Mouse (Mus musculus) mouse trophoblast stem cell (cell line): ENCODE measurements around the gene Mx1.

Experiments
- in situ Hi-C, 2 experiments: fragments of 300-500 bp; cut with MseI, MboI; formaldehyde crosslinking; loops; 2 replicates in 1 of 2; 3 replicates in 1 of 2; pipeline ENCODE4 v1.15.1; 2025

The Mx1 gene

DNA sequence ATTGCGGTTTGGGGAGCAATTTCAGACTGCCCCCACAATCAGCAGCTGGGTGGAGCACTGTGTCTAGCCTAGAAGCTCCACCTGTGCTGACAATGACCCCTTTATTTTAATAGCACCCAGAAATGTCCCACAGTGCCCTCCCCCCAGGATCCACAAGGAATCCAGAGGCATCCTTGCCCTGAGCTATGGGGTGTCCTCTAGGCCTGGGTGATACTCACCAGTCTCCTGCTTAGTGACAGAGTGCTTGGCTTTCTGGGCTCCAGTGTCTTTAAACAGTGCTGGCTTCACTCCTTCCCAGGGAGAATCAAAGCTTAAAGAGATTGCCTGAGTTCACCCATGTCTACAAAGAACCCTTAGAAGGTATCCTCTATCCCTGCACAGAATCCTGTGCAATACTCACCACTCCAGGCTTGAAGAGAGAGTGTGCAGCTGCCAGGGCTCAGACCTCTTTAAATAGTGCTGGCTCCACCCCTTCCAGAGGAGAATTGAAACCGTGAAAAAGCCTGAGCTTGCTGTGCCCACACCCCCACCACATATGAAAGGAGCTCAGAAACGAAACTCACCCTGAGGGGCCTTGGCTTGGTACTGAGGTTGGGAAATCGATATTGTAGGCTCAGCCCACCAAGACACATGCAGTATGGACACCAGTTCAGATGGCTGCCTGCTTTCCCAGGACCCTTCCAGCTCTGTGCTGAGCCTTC is at the start of gene Mx1:
Gene Mx1, minus strand, starts transcription at position 427 of the 701 bp plus-strand sequence.
- in situ Hi-C loops = no loop called here

DNA sequence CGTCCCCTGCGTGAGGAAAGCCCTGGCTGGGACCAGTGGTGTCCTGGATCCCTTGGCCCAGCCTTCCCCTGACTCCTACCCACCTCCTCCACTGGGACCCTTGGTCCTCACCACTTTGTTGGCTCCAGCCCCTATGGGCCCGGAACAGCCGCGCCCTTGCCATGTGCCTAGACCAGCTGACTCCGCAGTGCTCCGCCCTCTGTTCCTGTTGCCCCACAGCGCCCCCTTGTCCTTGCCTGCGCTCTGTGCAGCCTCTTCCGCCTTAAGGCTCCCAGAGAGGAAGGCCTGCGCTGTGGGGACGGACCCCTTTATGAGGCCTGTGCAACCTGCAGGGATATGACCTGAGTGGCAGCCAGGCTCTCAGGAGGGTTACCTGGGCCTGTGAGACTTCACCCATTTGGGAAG is 49.6 kb upstream of the Mx1 start:
- in situ Hi-C loops = no loop called here

DNA sequence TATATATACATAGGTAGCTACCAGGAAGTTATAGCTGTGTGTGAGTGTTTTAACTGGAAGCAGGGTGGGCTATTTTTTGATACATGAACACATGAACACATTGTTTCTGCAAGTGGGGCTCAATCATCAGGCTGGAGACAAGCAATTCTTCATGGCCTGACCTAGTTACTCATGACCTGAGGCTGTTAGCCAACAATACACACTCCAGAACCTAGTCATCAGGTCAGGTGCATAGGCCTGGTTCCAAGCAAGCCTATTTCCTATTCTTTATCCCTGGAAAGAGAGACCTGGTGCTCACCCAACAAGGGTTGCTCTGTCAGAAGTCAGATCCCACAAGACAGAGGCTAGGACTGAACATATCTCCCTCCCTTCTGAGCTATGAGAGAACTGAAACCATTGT is 48.8 kb upstream of the Mx1 start:
- in situ Hi-C loops = no loop called here

DNA sequence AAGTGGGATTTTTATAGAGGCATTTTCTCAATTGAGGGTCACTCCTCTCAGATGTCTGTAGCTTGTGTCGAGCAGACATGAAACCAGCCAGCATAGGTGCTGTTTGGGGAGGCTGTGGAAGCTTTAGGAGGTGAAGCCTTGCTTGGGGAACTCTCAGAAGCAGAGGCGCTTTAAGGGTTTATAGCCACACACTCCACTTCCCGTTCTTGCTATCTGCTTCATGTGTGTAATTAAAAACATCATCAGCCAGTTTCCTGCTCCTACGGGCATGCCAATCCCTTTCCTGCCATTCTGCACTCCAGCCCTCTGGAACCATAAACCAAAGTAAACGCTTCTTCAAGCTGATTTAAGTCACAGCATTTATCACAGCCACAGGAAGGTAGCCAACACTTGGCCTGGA is 48.1 kb upstream of the Mx1 start:
- in situ Hi-C loops = no loop called here

DNA sequence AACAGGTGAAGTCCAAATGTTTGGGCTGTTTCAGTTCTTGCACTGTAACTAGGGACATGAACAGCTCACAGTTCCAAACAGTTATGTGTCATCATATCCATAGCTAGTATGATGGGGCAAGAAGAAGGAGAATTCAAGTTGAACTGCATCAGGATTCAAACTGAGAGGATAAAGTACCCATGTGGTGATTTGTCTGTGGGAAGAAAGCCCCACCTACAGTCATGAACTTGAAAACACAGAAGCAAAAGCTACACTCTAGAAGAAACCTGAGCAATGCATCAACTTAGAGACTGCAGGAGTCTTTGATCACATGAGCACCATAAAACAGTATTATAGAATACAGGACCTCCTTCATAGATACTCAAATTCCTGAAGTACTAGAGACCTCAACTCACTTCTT is 45.1 kb upstream of the Mx1 start:
- in situ Hi-C loops = no loop called here

DNA sequence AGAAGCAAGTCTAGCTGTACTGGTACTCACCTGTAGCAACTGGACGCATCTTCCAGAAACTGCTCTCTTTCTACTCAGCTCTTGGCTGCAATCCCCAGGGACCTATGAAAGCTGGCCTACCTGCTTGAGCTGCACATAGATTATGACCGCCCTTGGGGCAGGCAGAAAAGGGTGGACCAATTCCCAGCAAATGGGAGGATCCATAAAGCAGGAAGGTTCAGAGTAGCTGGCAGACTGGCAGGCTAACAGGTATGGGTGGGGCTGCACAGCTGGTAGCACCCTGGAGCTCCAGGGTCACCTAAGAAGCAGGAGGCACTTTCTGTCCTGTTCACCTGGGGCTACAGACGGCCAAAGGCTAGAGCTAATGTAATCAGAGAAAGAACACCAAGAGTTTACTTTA is 42.1 kb upstream of the Mx1 start:
- in situ Hi-C loops = no loop called here

DNA sequence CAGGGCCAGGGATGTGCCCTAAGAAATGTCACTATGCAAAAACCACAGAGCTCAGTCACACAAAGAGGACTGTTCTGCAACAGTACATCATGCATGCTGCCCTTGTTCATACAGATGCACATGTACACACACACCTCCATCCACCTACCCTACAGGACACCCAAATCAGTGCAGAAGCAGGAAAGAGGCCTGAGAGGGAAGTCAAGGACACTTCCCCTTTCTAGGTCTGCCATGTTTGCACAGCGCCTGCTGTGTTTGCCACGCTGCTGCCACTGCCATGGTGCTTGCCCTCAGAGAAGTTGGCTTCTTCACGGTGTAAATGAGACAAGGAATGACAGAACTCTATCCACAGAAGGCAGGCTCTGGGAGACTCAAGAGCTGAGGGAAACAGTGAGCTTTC is 41.1 kb upstream of the Mx1 start:
- in situ Hi-C loops = no loop called here

DNA sequence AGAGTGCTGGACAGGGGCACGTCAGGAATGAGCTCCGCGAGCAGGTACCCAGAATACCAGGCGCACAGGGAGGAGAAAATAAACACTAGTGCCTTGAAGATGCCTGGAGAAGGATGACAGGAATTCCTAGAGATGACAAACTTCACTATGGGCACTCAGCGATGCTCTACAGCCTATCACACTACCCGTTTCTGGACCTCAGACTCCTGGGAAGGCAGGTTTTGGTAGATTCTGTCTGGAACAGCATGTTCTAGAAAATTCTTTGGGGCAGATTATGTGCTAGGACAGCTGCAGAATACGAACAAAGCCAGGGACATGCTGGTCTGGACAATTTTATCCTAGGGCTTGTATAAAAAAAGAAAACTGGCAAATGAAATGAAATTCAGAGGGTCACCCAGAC is 38.2 kb upstream of the Mx1 start:
- in situ Hi-C loops = no loop called here

DNA sequence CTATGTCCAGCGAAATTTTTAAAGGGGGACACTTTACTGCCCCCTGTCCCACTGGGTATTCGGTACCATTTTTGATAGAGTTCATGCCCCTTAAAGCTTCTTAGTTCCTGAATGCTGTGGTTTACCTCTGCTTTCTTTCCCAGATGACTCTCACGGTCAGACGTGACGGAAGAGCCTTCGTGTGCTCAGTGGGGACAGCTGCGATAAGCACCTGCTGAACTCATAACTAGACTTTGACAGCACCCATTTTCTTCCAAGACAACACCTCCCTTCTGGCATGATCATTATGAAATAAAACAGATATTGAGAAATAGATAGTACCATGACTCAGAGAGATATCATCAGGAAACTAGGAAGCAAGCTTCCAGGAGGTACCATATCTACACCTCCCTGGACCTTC is 36.7 kb upstream of the Mx1 start:
- in situ Hi-C loops = no loop called here

DNA sequence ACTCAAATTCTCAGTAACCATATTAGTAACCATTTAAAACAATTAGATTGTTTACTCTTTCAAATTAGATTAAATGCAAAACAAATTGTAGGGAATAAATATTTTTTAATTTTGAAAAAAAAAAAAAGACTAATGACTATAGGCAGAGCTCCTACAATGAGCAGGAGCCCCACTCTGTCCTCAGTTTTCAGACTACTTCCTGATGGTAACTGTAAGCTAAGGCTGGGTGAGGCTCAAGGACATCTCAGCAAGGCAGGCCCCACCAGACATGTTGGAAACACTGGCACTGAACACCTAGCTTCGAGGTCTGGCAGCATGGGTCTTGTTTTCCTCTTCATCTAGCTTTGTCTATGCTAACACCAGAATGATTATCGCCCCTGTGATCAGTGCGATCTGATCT is 35.4 kb upstream of the Mx1 start:
- in situ Hi-C loops = no loop called here

DNA sequence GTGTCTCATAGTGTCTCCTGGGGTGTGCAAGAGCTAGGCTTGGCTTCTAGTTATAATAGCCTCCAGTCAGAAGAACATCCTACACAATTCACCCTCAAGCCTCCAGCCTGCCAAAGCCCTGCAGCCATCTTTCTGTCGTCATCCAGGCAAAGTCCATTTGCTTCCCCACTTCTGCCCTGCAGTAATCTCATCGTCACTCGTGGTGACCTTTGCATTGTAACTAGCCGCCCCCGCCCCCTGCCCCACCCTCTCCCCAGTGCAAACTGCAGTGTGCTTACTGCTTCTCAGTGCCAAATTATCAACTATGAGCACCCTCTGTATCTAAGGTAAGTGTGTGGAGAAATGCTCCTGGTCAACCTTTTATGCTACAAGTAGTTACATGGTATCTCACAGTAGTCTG is 35.0 kb upstream of the Mx1 start:
- in situ Hi-C loops = no loop called here

DNA sequence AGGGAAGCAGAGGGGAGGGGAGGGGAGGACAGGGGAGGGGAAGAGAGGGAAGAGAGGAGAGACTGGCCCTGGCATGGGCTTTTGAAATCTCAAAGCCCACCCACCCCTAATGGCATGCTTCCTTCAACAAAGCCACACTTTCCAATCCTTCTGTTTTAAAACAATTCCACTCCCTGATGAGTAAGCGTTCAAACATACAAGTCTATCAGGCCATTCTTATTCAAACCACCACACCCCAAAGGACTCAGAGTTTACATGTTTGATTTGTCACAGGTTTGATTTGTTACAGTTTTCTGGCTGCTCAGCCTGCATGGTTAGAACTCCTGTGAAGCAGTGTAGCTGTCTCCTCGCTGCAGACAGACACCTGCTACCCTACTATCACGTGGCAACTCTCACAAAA is 33.3 kb upstream of the Mx1 start:
- in situ Hi-C loops = no loop called here

DNA sequence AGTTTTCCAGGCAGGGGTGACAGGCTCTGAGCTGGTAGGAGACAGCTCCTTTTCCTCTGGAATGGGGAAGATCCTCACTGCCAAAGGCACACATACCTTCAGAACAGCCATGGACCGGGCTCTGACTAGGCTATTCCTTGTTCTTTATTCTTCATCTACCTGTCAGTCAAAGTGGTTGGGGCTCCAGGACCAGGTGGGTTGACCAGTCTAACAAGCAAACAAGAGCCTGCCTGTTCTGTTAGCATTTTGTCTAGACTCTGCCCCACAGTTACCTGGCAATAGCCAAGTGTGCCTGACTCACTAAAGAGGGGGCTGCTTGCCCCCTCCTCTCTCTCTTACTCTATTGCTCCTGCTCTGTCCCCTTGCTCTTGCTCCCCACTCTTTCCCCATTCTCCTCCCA is 29.7 kb upstream of the Mx1 start:
- in situ Hi-C loops = no loop called here

DNA sequence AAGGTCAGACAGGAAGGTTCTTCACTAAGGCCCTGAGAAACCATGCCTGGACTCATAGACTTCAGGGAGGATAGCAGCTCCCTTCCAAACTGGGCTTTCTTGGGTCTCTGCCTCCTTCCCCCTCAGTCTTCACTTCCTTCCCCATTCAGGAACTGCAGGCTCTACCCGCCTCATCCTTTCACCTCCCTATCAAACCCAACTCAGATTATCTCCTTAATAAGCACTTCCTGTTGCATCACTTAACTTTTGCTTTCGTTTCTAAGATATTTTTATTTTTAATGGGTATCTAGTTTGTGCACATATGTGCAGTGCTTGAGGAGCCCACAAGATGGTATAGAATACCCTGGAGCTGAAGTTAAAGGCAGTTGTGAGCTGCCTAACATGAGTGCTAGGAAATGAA is 15.9 kb upstream of the Mx1 start:
- in situ Hi-C loops = no loop called here

DNA sequence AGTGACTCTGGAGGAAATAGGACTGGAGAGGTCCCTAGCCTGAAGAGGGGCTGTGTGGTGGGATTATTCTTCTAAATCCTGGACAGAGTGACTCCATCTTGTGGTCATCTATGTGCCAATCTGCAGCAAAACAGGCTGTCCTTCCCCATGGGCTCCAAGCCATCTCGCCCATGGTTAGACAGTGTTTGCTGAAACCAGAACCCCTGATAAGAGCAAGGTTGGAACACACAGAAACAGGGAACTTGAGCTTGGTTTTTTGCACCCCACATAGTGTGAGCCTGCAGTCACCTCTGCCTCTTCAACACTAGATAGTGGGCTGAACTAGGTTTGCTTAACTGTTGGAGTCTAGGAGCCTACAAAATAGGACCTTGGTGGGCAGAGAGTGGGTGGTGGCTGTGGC is 13.8 kb upstream of the Mx1 start:
- in situ Hi-C loops = no loop called here

DNA sequence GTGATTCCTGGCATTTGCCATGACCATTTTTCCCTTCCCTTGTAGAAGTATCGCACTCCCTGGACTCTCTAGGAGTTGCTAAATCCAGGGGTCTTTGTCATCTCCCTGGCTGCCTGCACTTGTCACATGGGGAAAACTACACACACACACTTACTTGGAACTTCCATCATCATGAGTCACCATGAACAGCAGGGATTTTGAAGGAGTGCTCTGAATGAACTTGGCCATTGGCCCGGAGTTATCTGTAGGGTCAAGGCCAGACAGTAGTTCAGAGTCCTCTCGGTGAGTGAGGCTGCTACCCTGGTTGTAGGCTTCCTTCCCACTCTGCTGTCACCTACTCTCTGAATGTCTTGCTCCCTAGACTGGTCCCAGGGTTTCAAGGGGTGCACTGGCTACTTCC is 12.9 kb upstream of the Mx1 start:
- in situ Hi-C loops = no loop called here

DNA sequence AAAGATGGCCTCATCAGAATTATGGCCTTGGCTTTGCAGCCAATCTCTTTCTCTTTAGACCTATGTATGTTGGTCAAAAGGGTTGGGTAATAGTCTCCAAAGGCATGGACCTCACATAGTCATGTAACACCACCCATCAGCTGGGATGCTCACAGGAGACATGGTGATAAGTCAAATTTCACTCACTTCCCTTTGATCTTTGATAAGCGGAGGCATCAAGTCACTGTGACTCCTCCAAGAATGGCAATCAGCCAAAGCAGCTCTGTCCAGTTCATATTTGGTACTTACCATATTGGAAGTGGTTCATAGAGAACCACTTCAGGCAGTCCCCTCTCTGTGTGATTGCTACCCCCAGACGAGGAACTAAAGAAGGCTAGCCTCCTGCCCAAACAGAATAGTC is 12.0 kb upstream of the Mx1 start:
- in situ Hi-C loops = no loop called here

DNA sequence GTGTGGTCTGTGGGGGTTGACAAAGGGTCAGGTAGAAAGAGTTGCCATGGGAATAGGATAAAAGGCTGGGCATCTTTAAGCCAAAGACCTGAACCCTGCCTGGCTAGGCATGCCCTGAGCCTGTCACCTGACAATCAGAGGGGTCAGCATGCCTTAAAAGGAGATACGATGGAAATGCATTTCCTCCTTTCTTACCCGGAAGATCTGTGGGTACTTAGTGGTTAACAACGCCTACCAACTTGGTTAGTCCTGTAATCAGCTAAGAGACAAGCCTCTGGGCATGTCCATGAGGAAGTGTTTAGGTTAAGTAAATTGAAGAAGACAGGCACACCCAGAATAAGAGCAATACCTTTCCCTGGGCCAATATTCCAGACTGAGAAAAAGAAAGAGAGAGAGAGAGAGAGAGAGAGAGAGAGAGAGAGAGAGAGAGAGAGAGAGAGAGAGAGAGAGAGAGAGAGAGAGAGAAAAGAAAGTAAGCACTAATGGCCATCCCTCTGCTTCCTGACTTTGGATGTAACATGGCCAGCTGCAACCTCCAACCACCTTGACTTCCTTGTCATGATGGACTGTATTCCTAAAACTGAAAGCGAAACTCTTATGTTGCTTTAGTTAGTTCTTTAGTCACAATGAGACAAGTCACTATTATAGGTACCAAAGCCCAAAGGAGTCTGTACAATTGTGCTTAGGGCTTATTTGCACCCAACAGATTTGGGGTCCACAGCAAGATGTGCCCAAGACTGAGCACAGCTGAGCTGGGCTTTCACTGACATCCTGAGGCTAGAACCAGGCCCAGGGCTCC is 5.5 kb upstream of the Mx1 start:
- in situ Hi-C loops = no loop called here

DNA sequence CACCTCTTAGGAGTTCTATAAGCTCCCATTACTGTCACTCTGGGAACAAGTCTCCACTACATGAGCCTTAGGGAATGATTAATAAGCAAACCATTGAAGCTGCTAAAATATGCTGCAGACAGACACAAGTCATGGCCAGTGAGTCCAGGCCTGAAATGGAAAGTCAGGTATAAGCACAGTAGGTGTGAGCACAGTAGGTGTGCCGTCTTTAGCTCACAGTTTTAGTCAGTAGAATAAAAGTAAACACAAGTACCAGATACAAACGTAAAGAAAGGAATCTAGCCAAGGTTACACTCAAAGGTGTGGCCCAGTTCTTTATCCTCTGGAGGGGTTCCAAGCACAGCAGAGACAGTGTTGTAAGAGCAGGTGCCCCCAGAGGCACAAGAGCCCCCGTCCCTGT is 4.8 kb upstream of the Mx1 start:
- in situ Hi-C loops = no loop called here

DNA sequence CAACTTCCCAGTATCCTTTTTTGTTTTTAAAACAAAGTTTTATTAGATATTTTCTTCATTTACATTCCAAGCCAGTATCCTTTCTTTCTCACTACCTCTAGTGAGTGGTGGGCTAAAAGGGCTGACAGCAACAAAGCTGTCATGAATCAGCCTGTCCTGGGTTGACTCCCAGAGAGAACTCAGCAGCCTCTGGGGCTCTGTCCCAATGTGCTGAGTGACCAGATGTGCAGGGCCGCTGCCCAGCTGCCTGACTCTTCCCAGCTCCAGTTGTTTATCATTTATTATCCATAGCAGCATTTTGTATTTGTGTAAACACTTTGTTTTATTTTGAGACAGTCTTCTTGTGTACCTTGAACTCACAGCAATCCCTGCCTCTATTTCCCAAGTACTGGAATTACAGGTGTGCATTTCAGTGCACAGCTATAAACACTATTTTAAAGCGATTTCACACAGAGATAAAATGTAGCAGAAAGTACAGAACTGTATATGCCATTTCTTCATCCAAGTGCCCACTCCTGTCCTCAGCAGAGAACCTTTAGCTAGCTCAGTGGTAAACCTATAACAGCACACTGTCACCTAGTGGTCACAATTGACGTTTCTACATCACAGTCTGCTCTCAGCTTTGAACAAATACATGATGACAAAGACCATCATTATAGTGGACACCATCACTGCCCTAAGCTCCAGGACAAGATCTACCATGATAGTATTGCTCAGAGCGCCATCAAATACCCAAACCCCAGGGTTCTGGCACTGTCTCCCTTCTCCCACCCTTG is 3.7 kb upstream of the Mx1 start:
- in situ Hi-C loops = no loop called here

DNA sequence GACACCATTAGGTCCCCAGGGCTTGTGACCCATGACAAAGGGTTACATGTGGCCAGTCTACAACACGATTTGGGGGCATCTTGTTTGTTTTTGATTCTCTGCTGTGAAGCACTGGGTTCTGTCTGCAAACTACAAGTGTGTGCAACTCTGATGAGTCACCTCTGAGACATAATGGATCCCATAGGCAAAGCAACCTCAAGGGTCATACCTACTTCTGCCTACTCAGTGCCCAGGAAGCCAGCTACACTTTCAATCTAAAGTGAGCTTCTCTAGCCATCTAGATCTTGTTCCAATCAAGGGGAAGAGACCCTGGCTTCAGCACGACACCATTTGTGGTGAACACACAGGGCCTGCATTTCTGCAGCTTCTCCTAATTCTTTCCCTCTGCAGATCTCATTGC is 1.4 kb downstream of the Mx1 start:
- in situ Hi-C loops = no loop called here

DNA sequence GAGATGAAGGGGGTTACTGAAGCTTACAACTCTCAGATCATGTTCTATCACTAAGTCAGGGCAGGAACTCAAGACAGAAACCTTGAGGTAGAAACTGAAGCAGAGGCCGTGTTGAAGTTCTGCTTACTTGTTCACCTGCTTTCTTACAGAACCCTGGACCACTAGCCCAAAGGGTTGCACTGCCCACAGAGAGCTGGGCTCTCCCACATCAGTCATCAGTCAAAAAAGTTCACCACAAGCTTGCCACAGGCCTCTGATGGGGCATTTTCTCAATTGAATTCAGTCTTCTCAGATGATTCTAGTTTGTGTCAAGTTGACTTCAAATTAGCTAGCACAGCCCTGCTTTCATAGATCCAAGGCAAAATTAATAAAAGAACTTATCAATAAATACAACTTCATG is 2.9 kb downstream of the Mx1 start:
- in situ Hi-C loops = no loop called here

DNA sequence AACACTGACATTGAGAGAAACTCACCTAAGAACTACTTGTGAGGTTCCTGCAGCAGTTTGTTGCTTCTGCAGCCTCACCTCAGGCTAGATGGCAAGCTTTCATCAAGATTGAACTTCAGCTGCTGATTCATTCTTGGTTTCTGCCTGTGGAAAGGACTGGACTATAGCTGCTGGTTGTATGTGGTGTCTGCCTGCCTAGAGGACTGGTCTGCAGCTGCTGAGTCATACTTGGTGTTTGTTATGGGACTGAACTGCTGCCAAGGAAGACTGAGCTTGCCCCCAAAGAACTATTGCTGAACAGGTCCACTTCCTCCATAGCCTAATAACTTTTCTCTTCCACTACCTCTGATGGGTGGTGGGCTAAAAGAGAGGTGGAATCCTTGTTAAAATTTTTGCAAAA is 15.3 kb downstream of the Mx1 start:
- in situ Hi-C loops = no loop called here
